Mouse (Mus musculus): Measurements from ENCODE around the gene Ccnq. TPM values are rescaled to one million over a fixed set of nuclear protein-coding genes. Genes with fewer than 3 reads are reported as not detected.

Ccnq gene
- polyA plus RNA-seq, 1 experiment from 2014 or later: 41.0 TPM

DNA sequence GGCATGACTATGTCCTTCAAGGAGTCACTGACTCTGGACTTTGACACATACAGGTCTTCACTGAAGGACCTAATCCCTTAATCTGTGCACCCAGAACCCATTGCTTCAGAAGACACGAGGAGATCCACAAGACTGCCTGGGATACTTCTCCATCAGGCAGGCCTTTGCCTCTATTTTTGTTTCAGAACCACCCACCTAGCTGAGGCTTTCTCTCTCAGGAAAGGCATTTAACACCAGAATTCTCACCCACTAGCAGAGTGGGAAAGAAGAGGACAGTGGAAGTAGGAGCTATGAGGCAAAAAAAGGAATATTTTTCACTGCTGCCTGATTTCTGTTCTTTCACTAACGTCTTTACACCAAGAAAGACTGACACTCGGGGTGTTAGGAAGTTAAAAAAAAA lies 25.2 kb downstream of the Ccnq start:
- Histone ChIP-seq H3K27ac (no peak overlapping the region), H3K27me3 (no peaks in the 10 kb centered on the region), H3K9me3 (no peaks in the 10 kb centered on the region), H3K4me2 (replicated peaks) (no peak overlapping the region), H3K4me3 (no peak overlapping the region), H3K4me1 (no peaks in the 10 kb centered on the region), H3K36me3 (no peaks in the 10 kb centered on the region), H3K9ac (no peak overlapping the region)
- no peak for ATAC-seq (ENCODE audit: low FRiP score, low read depth)
- 78% methylated on average over 3 of the region's 3 CpGs for WGBS

DNA sequence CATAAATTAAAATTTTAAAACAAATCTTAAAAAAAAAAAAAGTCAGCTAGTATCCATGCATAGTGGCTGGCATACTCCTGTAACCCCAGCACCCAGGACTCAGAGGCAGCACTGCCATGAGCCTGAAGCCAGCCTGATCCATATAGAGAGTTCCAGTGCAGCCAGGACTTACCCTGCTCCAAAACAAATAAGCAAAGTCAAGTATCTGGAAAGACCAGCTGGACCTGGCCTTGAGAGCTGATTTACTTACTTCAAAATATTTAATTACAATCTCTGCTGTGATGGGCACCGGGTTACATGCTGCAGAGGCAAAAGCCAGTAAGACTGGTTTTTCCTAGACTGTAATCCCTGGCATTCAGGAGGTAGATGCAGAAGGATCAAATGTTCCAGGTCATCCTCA lies 26.7 kb downstream of the Ccnq start:
- Histone ChIP-seq H3K9ac (no peak overlapping the region), H3K9me3 (no peaks in the 10 kb centered on the region), H3K4me1 (no peaks in the 10 kb centered on the region), H3K36me3 (no peaks in the 10 kb centered on the region), H3K27me3 (no peaks in the 10 kb centered on the region), H3K4me3 (no peak overlapping the region), H3K4me2 (replicated peaks) (no peak overlapping the region), H3K27ac (no peak overlapping the region)
- WGBS: 70% methylated on average over 1 of the region's 1 CpGs
- ATAC-seq (ENCODE audit: low FRiP score, low read depth): no peak

DNA sequence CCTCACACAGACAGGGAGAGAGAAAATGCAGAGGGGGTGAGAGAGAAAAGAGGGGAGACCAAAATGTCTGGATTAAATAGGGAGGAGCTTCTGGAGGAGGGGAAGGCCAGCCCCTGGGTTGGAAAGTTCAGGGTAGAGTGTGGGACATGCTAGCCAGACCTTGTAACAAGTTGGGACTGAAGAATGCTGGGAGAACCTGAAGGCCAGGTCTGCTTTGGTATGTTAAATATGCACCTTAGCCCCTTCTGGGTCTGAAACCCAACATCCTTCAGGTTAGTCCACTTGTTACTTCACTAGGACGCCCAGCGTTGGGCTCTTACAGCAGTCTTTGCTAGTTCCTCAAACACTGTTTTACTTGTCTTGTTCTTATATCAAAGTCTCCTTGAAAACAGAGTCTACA lies 30.1 kb downstream of the Ccnq start:
- Histone ChIP-seq H3K4me1 (no peaks in the 10 kb centered on the region), H3K4me2 (replicated peaks) (no peak overlapping the region), H3K4me3 (no peak overlapping the region), H3K9me3 (no peaks in the 10 kb centered on the region), H3K27me3 (no peaks in the 10 kb centered on the region), H3K9ac (no peak overlapping the region), H3K36me3 (no peaks in the 10 kb centered on the region), H3K27ac (no peak overlapping the region)
- ATAC-seq (ENCODE audit: low FRiP score, low read depth): no peak
- WGBS: 78% methylated on average over 2 of the region's 2 CpGs

DNA sequence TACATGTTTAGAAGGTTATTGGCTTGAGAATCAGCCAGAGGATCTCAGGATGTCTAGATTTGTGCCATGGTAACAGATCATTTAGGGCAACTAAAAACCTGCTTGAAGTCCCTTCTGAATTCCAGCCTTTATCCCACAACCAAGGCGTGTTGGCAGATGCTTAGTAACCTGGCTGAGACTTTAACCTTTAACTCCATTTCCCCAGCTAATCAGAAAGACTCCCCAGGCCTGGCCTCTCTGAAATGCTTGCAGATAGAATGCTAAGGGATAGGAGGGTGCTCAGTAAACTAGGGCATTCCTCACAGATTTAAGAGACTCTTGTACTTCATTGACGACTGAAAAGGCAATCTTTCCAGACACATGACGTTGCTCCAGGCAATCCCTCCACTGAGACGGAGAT lies 33.9 kb downstream of the Ccnq start:
- ATAC-seq (ENCODE audit: low FRiP score, low read depth): no peak

DNA sequence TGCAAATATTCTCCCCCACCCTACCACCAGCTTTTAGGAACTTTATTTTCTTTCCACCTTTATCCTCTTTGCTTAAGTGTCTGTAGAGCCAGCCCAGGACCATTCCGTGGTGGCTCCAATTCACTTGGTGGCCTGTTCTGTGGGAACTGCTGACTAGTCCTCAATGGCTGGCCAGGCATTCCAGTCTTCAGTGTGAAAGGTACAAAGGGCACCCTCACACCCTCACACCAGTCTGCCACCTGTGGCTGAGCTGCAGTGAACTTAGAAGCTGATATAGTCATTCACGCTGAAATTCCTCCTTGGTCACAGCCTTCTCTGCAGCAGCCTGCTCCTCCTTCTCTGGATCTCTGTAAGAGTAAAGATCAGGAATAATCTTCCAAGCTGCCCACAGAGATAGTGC lies 42.9 kb downstream of the Ccnq start:
- no peak overlapping the region for H3K4me2 ChIP-seq (replicated peaks)
- WGBS: 73% methylated on average over 2 of the region's 2 CpGs
- no peak for ATAC-seq (ENCODE audit: low FRiP score, low read depth)
- H3K9me3 ChIP-seq: no peaks in the 10 kb centered on the region
- H3K27me3 ChIP-seq: no peaks in the 10 kb centered on the region
- H3K9ac ChIP-seq: no peak overlapping the region
- H3K36me3 ChIP-seq: no peaks in the 10 kb centered on the region
- no peak overlapping the region for H3K4me3 ChIP-seq
- no peak overlapping the region for H3K27ac ChIP-seq
- H3K4me1 ChIP-seq: no peaks in the 10 kb centered on the region

More for the DNA sequence above, 33.9 kb downstream of the Ccnq start:
- H3K4me1 ChIP-seq: no peaks in the 10 kb centered on the region
- no peaks in the 10 kb centered on the region for H3K9me3 ChIP-seq
- 17% methylated on average over 4 of the region's 4 CpGs for WGBS
- H3K36me3 ChIP-seq: no peaks in the 10 kb centered on the region
- no peak overlapping the region for H3K4me2 ChIP-seq (replicated peaks)
- no peak overlapping the region for H3K9ac ChIP-seq
- H3K27me3 ChIP-seq: no peaks in the 10 kb centered on the region
- no peak overlapping the region for H3K4me3 ChIP-seq
- H3K27ac ChIP-seq: no peak overlapping the region

DNA sequence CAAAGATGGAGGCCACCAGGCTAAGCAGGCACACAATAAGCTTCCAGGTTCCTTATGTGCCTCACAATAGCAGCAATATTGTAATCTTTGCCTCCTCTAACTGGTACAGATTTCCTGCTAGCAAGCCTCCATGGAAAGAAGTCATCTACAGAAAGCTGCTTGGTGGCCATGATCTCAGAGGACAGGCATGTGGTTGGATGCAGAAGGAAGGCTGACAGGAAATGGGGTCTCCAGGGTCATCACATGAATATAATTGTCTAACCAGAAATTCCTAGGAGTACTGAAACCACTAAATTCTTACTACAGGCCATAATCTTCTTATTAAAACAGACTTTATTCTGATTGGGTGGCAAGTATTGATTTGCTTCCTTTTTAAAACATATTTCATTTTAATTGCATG lies 45.5 kb downstream of the Ccnq start:
- Histone ChIP-seq H3K9me3 (no peaks in the 10 kb centered on the region), H3K4me2 (replicated peaks) (no peak overlapping the region), H3K9ac (no peak overlapping the region), H3K27ac (no peak overlapping the region), H3K36me3 (no peaks in the 10 kb centered on the region), H3K27me3 (no peaks in the 10 kb centered on the region), H3K4me1 (no peaks in the 10 kb centered on the region), H3K4me3 (no peak overlapping the region)
- no peak for ATAC-seq (ENCODE audit: low FRiP score, low read depth)

DNA sequence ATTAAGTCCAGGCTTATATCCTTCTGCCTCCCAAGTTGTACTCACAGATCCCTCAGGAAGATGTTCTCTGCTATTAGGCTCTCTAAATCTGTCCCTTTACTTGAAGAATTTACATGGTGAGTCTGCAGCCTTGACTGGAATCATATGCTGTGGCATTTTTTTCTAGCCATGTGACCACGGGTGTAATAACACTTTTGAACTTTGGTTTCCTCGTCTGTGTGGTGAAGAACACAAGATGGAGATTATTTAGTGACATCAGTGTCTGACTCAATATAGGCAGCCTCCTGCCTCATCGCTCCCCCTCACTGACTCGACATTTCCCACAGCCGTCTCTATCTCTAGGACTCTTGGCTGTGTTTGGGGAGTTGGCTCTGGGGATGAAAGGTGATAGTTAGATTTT lies 48.4 kb downstream of the Ccnq start:
- 83% methylated on average over 5 of the region's 5 CpGs for WGBS

DNA sequence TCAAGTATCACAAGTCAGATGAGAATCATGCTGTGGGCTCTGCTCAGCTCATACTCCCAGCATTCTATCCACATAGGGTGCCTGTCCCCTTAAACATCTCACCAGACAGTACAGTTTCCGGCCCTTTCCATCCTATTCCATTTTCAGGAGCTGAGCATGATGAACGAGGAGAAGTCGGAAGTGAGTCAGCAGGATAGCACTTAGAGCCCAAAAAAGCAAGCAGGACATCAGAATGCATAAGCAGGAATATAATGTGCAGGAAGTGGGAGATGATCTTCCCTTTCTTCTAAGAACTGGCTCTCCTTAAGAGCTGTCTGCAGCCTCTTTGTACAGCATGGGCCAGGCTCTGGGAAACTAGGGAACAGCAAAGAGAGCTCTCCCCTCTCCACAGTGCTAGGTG lies 49.2 kb downstream of the Ccnq start:
- 78% methylated on average over 3 of the region's 3 CpGs for WGBS
- no peak overlapping the region for H3K27ac ChIP-seq
- ATAC-seq (ENCODE audit: low FRiP score, low read depth): no peak

More for the DNA sequence above, 48.4 kb downstream of the Ccnq start:
- no peak for ATAC-seq (ENCODE audit: low FRiP score, low read depth)
- Histone ChIP-seq H3K4me1 (no peaks in the 10 kb centered on the region), H3K9ac (no peak overlapping the region), H3K4me3 (no peak overlapping the region), H3K9me3 (no peaks in the 10 kb centered on the region), H3K27ac (no peak overlapping the region), H3K4me2 (replicated peaks) (no peak overlapping the region), H3K36me3 (no peaks in the 10 kb centered on the region), H3K27me3 (no peaks in the 10 kb centered on the region)

More for the DNA sequence above, 49.2 kb downstream of the Ccnq start:
- H3K9ac ChIP-seq: no peak overlapping the region
- no peak overlapping the region for H3K4me3 ChIP-seq
- no peaks in the 10 kb centered on the region for H3K4me1 ChIP-seq
- H3K9me3 ChIP-seq: no peaks in the 10 kb centered on the region
- H3K4me2 ChIP-seq (replicated peaks): no peak overlapping the region
- H3K27me3 ChIP-seq: no peaks in the 10 kb centered on the region
- H3K36me3 ChIP-seq: no peaks in the 10 kb centered on the region

Small RNAs within 50 kb of the gene (microRNA-seq; reads per million reads assigned to microRNA genes)
- gene Gm23840: not detected

Other genes with a start within 250 kb of the Ccnq start
- not detected in 2 replicates for gene Sebox, start 248.3 kb downstream of the Ccnq start, polyA plus RNA-seq (2015; fragmentation: Nextera tagmentation; extraction: Ambion mirVana)
- gene Tmem199, start 239.6 kb downstream of the Ccnq start, polyA plus RNA-seq (2015; fragmentation: Nextera tagmentation; extraction: Ambion mirVana): 45.9 and 48.7 TPM in 2 replicates
- gene Poldip2, start 239.5 kb downstream of the Ccnq start, polyA plus RNA-seq (2015; fragmentation: Nextera tagmentation; extraction: Ambion mirVana): 182 and 186 TPM in 2 replicates
- gene Tnfaip1, start 215.4 kb downstream of the Ccnq start, polyA plus RNA-seq (2015; fragmentation: Nextera tagmentation; extraction: Ambion mirVana): 81.4 and 84.8 TPM in 2 replicates
- 165 and 168 TPM in 2 replicates for gene Ift20, start 215.4 kb downstream of the Ccnq start, polyA plus RNA-seq (2015; fragmentation: Nextera tagmentation; extraction: Ambion mirVana)
- 74.1 and 75.2 TPM in 2 replicates for gene Tmem97, start 201.0 kb downstream of the Ccnq start, polyA plus RNA-seq (2015; fragmentation: Nextera tagmentation; extraction: Ambion mirVana)
- gene Nlk, start 54.4 kb downstream of the Ccnq start, polyA plus RNA-seq (2015; fragmentation: Nextera tagmentation; extraction: Ambion mirVana): 11.1 and 12.2 TPM in 2 replicates
- gene Lyrm9, start 74.9 kb upstream of the Ccnq start, polyA plus RNA-seq (2015; fragmentation: Nextera tagmentation; extraction: Ambion mirVana): 14.5 and 14.6 TPM in 2 replicates
- gene Nos2, start 169.1 kb upstream of the Ccnq start, polyA plus RNA-seq (2015; fragmentation: Nextera tagmentation; extraction: Ambion mirVana): 1.1 and 1.3 TPM in 2 replicates
- gene Lgals9, start 233.2 kb upstream of the Ccnq start, polyA plus RNA-seq (2015; fragmentation: Nextera tagmentation; extraction: Ambion mirVana): 16.3 and 16.6 TPM in 2 replicates